Mouse (Mus musculus) testis, adult 2 months (tissue): ENCODE results near the gene Mtnr1a.

Experiments used
- CTCF ChIP-seq: fragments of 200-500 bp; IDR thresholded peaks from 2 replicates; pipeline ENCODE4 v1.5.1; 2012; ENCODE audit warnings: low read depth, mild to moderate bottlenecking, inconsistent platforms, low read length, moderate library complexity; ENCODE audit not compliant: control insufficient read depth, insufficient read depth, insufficient replicate concordance
- POLR2A ChIP-seq: fragments of 200-500 bp; IDR thresholded peaks from 2 replicates; pipeline ENCODE4 v1.6.1; 2012; ENCODE audit warnings: low read depth, mild to moderate bottlenecking, inconsistent platforms, low read length, moderate library complexity; ENCODE audit not compliant: control insufficient read depth

DNA sequence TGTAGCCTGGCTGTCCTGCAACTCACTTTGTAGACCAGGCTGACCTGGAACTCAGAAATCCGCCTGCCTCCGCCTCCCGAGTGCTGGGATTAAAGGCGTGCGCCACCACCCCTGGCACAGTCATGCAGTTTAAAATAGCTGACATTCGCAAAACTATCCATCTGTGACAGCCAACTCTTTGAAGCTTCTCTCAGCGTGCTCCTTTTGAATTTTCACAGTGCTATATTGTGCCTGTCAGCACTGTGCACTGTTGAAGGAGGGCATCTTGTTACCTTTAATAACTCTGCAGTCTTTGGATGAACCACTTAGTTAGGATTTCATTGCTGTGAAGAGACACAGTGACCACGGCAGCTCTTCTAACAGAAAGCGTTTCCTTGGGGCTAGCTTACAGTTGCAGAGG, 16.3 kb upstream of the Mtnr1a start:
- TF ChIP-seq CTCF: no peak
- no peak for TF ChIP-seq POLR2A
